Mouse (Mus musculus): Measurements from ENCODE around the gene Pjvk. TPM values are rescaled to one million over a fixed set of nuclear protein-coding genes. Genes with fewer than 3 reads are reported as not detected.
A peak's percentile ranks its signal among the peaks of the same experiment; 100 is the strongest.

The Pjvk gene
- polyA plus RNA-seq, 2 experiments from 2014 or later: not detected

DNA sequence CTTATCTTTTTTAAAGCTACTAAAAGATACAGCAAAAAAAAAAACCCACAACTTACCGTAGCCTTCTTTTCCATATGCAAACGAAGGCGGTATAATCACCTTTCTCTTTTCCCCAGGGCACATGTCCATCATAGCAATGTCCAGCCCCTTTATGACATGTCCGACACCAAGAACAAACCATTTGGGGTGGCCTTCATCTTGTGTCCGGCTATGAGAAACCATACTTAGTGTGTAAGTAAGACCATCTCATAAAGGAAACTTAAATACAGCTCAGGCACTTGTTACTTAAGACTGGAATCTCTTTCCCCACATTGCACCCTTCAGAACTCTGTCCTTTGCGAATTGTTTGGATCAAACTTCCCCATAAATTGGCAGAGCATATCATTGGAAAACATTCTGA is 23.4 kb downstream of the Pjvk start:
- no peak for ATAC-seq

GRCm38 (mm10) chr2:76672134-76672745 is 24.0 kb downstream of the Pjvk start:
- ATAC-seq: no peak

GRCm38 (mm10) chr2:76672966-76673392 is 24.7 kb downstream of the Pjvk start, which contains the start of gene Fkbp7:
Gene Fkbp7 (minus strand): TSS chr2:76673116.
- peak; percentile 87 for ATAC-seq

GRCm38 (mm10) chr2:76673472-76674081 is 25.3 kb downstream of the Pjvk start:
- ATAC-seq: peak; percentile 25

GRCm38 (mm10) chr2:76674725-76675427 is 26.6 kb downstream of the Pjvk start, which contains the start of gene Plekha3:
Gene Plekha3 (plus strand): TSS chr2:76675281.
- ATAC-seq: peak; percentile 50

- ATAC-seq: peak; percentile 14
These were observed 27.2 kb downstream of the Pjvk start for GRCm38 (mm10) chr2:76675451-76675850.

GRCm38 (mm10) chr2:76675949-76676348 is 27.7 kb downstream of the Pjvk start:
- ATAC-seq: no peak

DNA sequence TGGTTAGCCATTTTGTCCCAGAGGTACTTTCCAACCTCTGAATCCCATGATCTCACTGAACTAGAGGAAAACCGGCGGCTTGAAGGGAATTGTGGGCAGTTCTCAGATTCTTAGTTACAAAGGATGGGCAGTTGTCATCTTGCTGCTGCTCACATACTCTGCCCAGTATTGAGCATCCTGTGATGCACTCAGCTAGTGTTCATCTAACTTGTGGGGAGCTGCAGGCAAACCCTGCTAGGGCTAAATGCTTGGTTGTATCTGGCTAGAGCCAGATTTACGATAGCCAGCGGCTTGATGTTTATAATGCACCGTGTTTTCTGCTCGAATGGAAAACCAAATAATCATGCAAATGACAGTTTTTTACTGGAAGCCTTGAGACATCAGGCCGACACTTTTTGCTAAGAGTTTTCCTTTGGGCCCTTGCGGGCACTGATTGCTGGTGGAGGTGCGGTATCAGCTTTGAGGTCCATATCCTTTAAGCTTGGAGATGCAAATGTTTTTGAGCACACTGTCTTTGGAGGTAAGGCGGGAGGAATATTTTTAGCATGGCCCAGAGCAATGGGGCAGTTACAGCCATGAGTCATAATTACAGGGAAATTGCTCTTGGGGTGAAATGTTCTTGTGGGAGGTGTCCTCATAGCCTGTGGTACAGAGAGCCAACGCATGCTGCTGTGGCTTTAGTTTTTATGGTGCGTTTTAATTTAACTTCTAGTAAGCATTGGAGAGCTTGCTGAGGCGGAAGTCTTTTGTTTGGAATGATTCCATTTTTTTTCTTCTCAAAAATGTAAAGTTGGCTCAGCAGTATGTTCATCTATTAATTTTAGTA is 28.3 kb downstream of the Pjvk start:
- ATAC-seq: no peak

DNA sequence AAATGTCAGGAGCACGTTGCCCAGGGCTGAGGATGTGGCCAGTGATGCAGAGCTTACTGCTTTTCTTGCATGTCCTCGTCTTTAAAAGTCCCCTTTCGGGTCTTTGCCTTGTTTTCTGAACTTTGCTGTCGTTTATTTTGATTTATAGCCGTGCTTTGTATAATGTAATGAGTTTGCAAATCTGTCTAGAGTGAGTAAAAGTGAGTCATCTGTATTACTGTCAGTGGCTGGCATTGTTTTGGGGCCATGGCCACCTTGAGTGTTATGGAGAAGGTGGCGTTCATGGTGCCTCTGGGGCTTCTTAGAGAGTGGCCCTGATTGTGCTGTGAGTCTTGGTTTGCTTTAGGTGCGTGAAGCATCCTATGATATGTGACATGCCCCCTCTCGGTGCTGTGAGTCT is 34.0 kb downstream of the Pjvk start:
- no peak for ATAC-seq

- no peak for ATAC-seq
These were observed 38.7 kb downstream of the Pjvk start for GRCm38 (mm10) chr2:76686986-76687385.

DNA sequence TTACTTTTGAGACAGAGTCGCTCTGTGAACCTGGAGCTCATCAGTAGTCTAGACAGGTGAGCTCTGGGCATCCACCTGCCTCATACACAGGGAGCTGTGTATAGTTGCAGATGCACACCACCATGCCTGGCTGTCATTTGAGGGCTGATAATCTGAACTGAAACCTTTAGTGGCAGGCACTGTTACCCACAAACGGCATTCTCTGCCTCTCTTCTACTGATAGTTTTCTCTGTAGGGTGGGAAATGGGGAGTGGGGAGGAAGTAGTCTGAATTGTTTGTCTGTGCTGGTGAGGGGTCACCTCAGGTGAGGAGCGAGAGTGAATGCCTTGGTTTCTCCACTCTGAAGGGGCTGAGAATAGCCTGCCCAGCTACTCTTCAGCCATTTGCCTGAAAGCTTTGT is 39.3 kb downstream of the Pjvk start:
- ATAC-seq: no peak

DNA sequence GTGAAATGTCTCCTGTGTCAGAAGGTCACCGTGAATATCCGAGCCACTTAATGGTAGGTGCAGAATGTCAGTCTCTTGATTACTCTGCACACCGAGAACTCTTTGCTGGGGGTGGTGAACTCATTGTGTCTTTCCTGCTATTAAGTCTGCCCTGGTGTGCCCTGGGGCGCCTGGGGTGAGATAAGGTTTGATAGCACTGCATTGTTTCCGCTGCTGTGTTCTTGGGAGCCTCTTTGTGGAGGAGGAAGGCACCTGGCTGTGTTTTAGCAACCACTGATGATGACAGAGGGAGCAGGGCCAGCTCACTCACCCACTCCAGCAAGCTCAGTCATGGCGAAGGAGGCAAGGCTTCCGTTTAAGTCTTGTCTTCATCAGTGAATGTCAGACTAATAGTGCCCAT is 39.9 kb downstream of the Pjvk start:
- ATAC-seq: no peak

- no peak for ATAC-seq
These were observed 42.3 kb downstream of the Pjvk start for GRCm38 (mm10) chr2:76690436-76691204.

GRCm38 (mm10) chr2:76693765-76694164 is 45.5 kb downstream of the Pjvk start:
- ATAC-seq: no peak

GRCm38 (mm10) chr2:76695290-76695689 is 47.0 kb downstream of the Pjvk start:
- ATAC-seq: no peak

GRCm38 (mm10) chr2:76702188-76702587 is 53.9 kb downstream of the Pjvk start:
- ATAC-seq: no peak

DNA sequence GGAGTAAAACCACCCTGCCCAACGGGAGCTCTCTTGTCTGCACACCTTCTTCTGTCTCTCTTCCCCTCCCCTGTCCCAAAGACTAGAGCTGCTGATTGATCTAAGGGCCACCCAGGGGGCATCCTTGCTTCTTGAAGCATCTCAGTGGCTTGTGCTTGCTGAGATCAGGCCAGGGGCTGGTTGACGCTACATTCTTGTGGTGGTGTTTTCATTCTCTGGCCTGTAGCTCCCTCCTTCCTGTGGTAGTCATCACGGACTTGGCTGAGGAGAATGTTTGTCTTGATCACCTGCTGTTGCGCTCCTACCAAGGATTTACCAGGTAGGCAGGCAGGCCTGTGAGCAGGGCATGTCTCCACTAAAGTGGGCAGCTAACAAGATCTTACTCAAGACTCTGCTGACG is 54.5 kb downstream of the Pjvk start:
- ATAC-seq: no peak

DNA sequence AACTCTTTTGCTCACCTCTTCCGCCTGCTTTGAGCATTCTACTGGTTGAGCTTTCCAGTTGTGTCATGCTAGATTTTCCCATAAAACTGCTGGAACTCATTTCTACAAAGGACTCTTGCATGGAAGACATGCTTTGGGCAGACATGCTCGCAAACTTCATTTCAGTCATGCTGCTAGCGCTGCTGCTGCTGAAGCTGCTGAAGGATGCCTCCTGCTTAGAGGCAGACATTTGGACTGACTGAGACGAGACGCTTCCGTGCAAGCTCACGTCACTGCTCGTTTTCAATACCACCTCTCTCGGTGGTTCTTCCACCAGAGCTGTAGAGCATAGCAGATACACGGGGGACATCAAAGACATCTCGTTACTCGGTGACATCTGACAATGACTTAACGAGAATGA is 57.4 kb downstream of the Pjvk start:
- no peak for ATAC-seq
